Mouse (Mus musculus): ENCODE results near the gene Dock8. TPM values are rescaled to one million over a fixed set of nuclear protein-coding genes. Genes with fewer than 3 reads are reported as not detected.

The Dock8 gene
- polyA plus RNA-seq, 1 experiment from 2014 or later = 1.1 TPM

DNA sequence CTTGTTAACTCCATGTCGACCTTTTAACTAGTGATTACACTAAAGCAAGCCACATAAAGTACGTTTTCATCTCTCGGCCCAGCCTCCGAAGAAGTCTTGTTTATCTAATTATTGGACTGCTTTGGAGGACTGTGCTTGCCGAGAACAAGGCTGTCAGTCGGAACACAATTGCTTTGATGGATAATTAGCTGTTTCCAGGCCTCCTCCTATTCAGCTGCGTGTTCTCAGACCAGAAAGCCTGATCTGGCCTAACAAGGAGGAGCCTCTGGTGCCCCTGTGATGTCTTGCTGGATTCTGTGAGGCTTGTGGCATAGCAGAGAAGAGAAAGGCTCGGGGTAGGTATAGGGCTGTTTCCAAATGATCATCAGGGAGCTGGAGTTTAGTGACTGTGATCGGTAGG lies 106.3 kb downstream of the Dock8 start:
- no peak for ATAC-seq (replicated peaks)
- H3K4me1 ChIP-seq = no peaks in the 10 kb centered on the region
- H3K4me2 ChIP-seq (replicated peaks) = no peak overlapping the region
- H3K9ac ChIP-seq (replicated peaks) = no peak overlapping the region
- no peaks in the 10 kb centered on the region for H3K9me3 ChIP-seq
- no peaks in the 10 kb centered on the region for H3K36me3 ChIP-seq
- WGBS = 10% methylated on average over 9 of the region's 9 CpGs
- H3K27me3 ChIP-seq = no peaks in the 10 kb centered on the region
- H3K27ac ChIP-seq (replicated peaks) = no peak overlapping the region
- H3K4me3 ChIP-seq = no peak overlapping the region

DNA sequence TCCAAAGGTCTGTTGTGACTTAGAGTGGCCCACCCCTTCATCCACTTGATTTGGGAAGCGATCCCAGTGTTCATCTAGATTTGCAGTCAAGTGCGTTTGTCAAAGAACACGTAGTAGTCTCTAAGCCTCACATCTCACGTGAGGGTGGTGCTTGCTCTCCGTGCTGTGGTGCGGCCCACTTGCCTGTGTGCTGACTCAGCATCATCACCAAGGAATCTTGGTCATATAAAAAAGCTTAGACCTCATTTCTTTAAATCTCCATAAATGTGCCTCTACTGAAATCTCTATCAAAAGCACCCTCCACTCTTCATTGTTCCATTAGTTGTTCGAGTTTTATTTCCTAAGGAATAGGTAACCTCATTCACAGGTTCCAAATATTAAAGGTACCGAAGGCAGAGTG lies 107.0 kb downstream of the Dock8 start:
- no peak overlapping the region for H3K4me3 ChIP-seq
- 71% methylated on average over 8 of the region's 8 CpGs for WGBS

GRCm38 (mm10) chr19:25107417-25107816 lies 108.1 kb downstream of the Dock8 start:
- Histone ChIP-seq H3K9ac (replicated peaks) (no peak overlapping the region), H3K4me1 (no peaks in the 10 kb centered on the region), H3K9me3 (no peaks in the 10 kb centered on the region), H3K4me3 (no peak overlapping the region), H3K27me3 (no peaks in the 10 kb centered on the region), H3K4me2 (replicated peaks) (no peak overlapping the region), H3K36me3 (no peaks in the 10 kb centered on the region), H3K27ac (replicated peaks) (no peak overlapping the region)
- WGBS = 33% methylated on average over 4 of the region's 4 CpGs
- no peak for ATAC-seq (replicated peaks)

More for the DNA sequence above, 107.0 kb downstream of the Dock8 start:
- no peak for ATAC-seq (replicated peaks)
- Histone ChIP-seq H3K27me3 (no peaks in the 10 kb centered on the region), H3K27ac (replicated peaks) (no peak overlapping the region), H3K9ac (replicated peaks) (no peak overlapping the region), H3K9me3 (no peaks in the 10 kb centered on the region), H3K4me2 (replicated peaks) (no peak overlapping the region), H3K36me3 (no peaks in the 10 kb centered on the region), H3K4me1 (no peaks in the 10 kb centered on the region)

DNA sequence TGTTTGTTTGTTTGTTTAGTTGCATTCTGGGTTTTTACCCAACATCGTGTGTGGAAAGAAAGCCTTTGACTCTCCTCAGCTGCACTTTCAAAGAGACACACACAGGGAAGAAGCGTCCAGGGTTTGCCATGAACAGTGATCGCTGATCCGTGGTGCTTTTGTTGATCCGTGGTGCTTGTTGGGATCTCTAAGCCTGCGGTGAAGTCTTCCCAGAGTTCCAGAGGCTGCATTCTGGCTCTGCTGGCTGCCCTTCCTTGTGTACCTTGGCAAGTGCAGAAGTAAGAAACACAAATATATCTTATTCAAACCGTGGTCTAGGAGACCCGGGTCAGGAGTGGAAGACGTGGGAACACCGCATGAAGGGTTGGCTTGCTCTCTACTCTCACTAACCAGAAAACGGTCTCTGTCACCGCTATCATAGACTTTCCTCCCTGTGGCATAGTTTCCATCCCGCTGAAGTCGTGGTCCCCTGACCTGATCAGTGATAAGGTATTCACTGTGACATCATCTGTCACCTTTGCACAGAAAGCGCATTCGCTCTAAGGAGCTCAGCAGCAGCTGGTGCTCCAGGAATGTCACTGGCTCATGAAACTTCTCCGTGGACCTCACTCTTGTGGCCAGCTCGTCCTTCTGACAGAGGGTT lies 112.4 kb downstream of the Dock8 start:
- no peak overlapping the region for H3K4me3 ChIP-seq
- WGBS = 66% methylated on average over 18 of the region's 18 CpGs
- ATAC-seq (replicated peaks) = no peak
- no peaks in the 10 kb centered on the region for H3K9me3 ChIP-seq
- no peak overlapping the region for H3K4me2 ChIP-seq (replicated peaks)
- no peak overlapping the region for H3K9ac ChIP-seq (replicated peaks)
- no peaks in the 10 kb centered on the region for H3K4me1 ChIP-seq
- no peaks in the 10 kb centered on the region for H3K27me3 ChIP-seq
- H3K36me3 ChIP-seq = no peaks in the 10 kb centered on the region
- no peak overlapping the region for H3K27ac ChIP-seq (replicated peaks)

- no peaks in the 10 kb centered on the region for H3K36me3 ChIP-seq
- ATAC-seq (replicated peaks) = no peak
- 70% methylated on average over 2 of the region's 2 CpGs for WGBS
- no peaks in the 10 kb centered on the region for H3K9me3 ChIP-seq
- H3K4me2 ChIP-seq (replicated peaks) = no peak overlapping the region
- no peaks in the 10 kb centered on the region for H3K4me1 ChIP-seq
- no peaks in the 10 kb centered on the region for H3K27me3 ChIP-seq
- H3K27ac ChIP-seq (replicated peaks) = no peak overlapping the region
- H3K9ac ChIP-seq (replicated peaks) = no peak overlapping the region
- H3K4me3 ChIP-seq = no peak overlapping the region
These were observed 117.6 kb downstream of the Dock8 start for GRCm38 (mm10) chr19:25116981-25117380.

DNA sequence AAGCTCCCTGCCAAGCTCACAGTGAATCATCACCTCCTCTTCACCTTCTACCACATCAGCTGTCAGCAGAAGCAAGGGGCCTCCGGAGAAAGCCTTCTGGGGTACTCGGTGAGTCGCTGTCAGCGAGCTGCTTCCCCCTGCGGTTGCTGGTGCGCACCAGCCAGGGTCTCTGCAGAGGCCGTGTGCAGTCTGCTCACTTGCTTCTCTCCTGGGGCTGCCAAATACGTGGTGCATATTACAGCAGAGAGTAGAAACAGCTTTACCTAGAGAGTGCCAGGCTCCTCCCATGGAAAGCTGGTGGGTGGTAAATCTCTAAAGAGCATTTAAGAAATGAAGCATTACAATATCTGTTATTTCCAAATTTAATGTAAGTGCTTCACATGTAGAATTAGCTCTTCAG lies 123.1 kb downstream of the Dock8 start:
- H3K4me2 ChIP-seq (replicated peaks) = 0 out of 2 replicates have a peak overlapping the region, but pooled peaks have one; percentile 5
- H3K27ac ChIP-seq (replicated peaks) = no peak overlapping the region
- H3K36me3 ChIP-seq = no peaks in the 10 kb centered on the region
- no peaks in the 10 kb centered on the region for H3K27me3 ChIP-seq
- H3K9me3 ChIP-seq = no peaks in the 10 kb centered on the region
- H3K4me1 ChIP-seq = 0 out of 2 replicates have a peak, but pooled peaks cover 5% of the 10 kb centered on the region
- no peak overlapping the region for H3K4me3 ChIP-seq
- 64% methylated on average over 8 of the region's 8 CpGs for WGBS
- ATAC-seq (replicated peaks) = 0 out of 2 replicates have a peak, but pooled peaks have one; percentile 58
- H3K9ac ChIP-seq (replicated peaks) = no peak overlapping the region

GRCm38 (mm10) chr19:25123031-25123430 lies 123.7 kb downstream of the Dock8 start:
- no peak for ATAC-seq (replicated peaks)
- Histone ChIP-seq H3K9me3 (no peaks in the 10 kb centered on the region), H3K4me1 (0 out of 2 replicates have a peak, but pooled peaks cover 5% of the 10 kb centered on the region), H3K4me2 (replicated peaks) (no peak overlapping the region), H3K27ac (replicated peaks) (no peak overlapping the region; the same call in 1 of the 2 replicates), H3K4me3 (no peak overlapping the region), H3K36me3 (no peaks in the 10 kb centered on the region), H3K9ac (replicated peaks) (no peak overlapping the region), H3K27me3 (no peaks in the 10 kb centered on the region)
- WGBS = 71% methylated on average over 13 of the region's 13 CpGs

DNA sequence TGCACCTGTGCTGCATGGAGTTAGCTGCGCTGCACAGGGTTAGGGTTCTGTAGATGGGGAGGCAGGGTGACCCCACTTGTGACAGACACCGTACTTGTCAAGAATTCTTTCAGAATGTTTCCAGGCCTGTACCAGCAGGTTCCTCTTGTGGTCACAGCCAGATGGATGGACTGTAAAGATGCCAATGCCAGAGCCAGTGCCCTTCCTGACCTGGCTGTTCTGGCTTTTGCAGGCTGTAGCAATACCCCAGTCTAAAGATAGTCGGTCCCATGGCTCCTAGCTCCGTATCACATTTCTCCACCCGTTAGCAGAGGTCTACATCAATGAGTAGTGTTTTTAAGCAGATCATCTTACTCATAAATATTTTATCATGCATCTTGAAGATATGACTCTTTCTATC lies 124.1 kb downstream of the Dock8 start:
- no peak for ATAC-seq (replicated peaks)
- H3K27ac ChIP-seq (replicated peaks) = no peak overlapping the region
- H3K9me3 ChIP-seq = no peaks in the 10 kb centered on the region
- no peak overlapping the region for H3K4me2 ChIP-seq (replicated peaks)
- H3K36me3 ChIP-seq = no peaks in the 10 kb centered on the region
- no peaks in the 10 kb centered on the region for H3K27me3 ChIP-seq
- no peak overlapping the region for H3K9ac ChIP-seq (replicated peaks)
- no peak overlapping the region for H3K4me3 ChIP-seq
- H3K4me1 ChIP-seq = 0 out of 2 replicates have a peak, but pooled peaks cover 5% of the 10 kb centered on the region
- 94% methylated on average over 5 of the region's 5 CpGs for WGBS

DNA sequence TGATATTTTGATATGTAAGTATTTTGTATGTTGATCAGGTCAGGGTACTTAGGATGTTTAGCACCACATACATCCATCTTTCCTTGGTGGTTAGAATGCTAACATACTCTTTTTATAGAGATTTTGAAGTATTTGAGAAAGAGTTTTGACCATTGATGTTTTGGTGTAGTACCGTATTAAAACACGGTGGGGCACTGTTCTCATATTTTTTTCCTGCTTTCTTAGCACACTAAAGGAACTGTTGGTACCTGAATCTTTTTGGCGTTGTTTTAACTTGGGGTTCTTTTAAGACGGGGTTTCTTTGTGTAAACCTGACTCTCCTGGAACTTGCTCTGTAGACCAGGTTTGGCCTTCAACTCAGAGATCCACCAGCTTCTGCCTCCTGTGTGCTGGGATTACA lies 133.0 kb downstream of the Dock8 start:
- 9% methylated on average over 4 of the region's 4 CpGs for WGBS
- no peak for ATAC-seq (replicated peaks)
- H3K4me2 ChIP-seq (replicated peaks) = no peak overlapping the region

DNA sequence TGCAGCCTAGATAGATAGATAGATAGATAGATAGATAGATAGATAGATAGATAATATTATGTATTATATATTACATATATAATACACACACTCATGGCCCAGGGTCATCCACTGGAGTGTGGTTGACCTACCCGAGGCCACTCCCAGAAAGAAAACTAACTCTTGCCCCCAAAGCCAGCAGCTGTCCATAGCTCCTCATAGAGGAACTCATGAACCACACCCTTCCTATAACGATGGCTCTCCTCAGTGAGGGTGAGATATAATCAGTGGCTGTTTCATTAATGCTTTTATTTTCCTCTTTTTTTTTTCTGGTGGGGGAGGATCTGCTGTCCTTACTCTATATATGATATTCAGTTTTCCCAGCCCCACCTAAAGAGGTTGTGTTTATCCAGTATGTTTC lies 134.6 kb downstream of the Dock8 start:
- Histone ChIP-seq H3K4me3 (no peak overlapping the region), H3K4me2 (replicated peaks) (no peak overlapping the region), H3K9me3 (no peaks in the 10 kb centered on the region), H3K9ac (replicated peaks) (no peak overlapping the region), H3K4me1 (no peaks in the 10 kb centered on the region), H3K36me3 (no peaks in the 10 kb centered on the region), H3K27me3 (no peaks in the 10 kb centered on the region), H3K27ac (replicated peaks) (no peak overlapping the region)
- WGBS = 78% methylated on average over 2 of the region's 2 CpGs
- no peak for ATAC-seq (replicated peaks)

More for the DNA sequence above, 133.0 kb downstream of the Dock8 start:
- H3K9me3 ChIP-seq = no peaks in the 10 kb centered on the region
- H3K36me3 ChIP-seq = no peaks in the 10 kb centered on the region
- no peak overlapping the region for H3K27ac ChIP-seq (replicated peaks)
- no peak overlapping the region for H3K4me3 ChIP-seq
- H3K27me3 ChIP-seq = no peaks in the 10 kb centered on the region
- no peaks in the 10 kb centered on the region for H3K4me1 ChIP-seq
- no peak overlapping the region for H3K9ac ChIP-seq (replicated peaks)

DNA sequence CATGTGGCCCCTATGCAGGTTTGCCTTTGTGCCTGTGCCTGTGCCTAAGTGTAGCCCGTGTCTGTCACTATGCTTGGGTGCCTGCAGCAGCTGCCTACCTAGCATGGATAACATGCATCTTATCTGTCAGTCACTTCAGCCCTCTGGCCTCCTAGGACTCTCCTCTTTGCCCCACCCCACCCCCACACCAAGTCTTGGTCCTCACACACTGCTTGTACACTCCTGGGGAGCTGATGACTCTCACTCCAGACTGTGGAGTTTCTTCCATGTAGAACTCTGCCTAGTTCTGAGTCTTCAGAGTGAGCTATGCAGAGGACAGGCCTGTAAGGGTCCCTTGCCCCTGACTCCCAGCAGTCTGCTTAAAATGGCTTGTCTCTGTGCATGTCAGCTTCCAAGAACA lies 136.8 kb downstream of the Dock8 start:
- WGBS = 88% methylated on average over 1 of the region's 1 CpGs
- no peak for ATAC-seq (replicated peaks)
- Histone ChIP-seq H3K27ac (replicated peaks) (no peak overlapping the region), H3K4me1 (no peaks in the 10 kb centered on the region), H3K9ac (replicated peaks) (no peak overlapping the region), H3K36me3 (no peaks in the 10 kb centered on the region), H3K4me3 (no peak overlapping the region), H3K4me2 (replicated peaks) (no peak overlapping the region), H3K9me3 (no peaks in the 10 kb centered on the region), H3K27me3 (no peaks in the 10 kb centered on the region)

- ATAC-seq (replicated peaks) = no peak
- 92% methylated on average over 16 of the region's 16 CpGs for WGBS
- Histone ChIP-seq H3K9ac (replicated peaks) (no peak overlapping the region), H3K4me3 (no peak overlapping the region), H3K4me2 (replicated peaks) (no peak overlapping the region), H3K27me3 (no peaks in the 10 kb centered on the region), H3K4me1 (no peaks in the 10 kb centered on the region), H3K36me3 (no peaks in the 10 kb centered on the region), H3K27ac (replicated peaks) (no peak overlapping the region), H3K9me3 (no peaks in the 10 kb centered on the region)
These were observed 138.8 kb downstream of the Dock8 start for GRCm38 (mm10) chr19:25137907-25138820.

All from forebrain, embryonic 15.5 days (tissue).